Comparison of ENCODE assay signal across 9 mouse cellular contexts in the genomic region with DNA sequence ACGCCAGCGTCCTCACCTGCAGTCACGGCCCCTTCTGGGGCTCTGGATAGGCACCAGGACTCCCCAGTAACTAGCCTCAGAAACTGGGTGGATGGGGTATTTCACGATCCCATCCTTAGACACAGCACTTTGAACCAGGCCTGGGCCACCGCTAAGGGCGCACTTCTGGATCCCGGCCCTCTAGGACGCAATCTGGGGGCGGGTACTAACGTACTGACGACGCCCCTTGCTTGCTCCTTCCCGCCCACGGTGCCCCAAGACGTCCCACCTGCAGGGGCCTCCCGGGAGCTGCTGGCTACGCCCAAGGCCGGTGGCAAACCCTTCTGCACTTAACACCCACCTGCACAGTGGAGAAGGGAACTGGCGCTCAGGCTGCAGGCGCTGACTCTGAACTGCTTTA. TPM values are rescaled to one million over a fixed set of nuclear protein-coding genes. Genes with fewer than 3 reads are reported as not detected.
DNase-seq lines count a peak whose midpoint lies in the region; ATAC-seq and TF ChIP-seq lines count a peak whose summit lies in the region.
"Had no signal": no experiment of that assay in that cellular context is flagged by ENCODE, and none has a peak within 500 bp of the region (broad histone marks: within the 10 kb centered on the region; RNA-seq: fewer than 3 reads in every experiment).

No protein-coding gene starts in this region.

- no peaks in the 10 kb centered on the region for H3K9me3 ChIP-seq in heart, embryonic 14.5 days (ENCODE audit: control insufficient read depth, low read length)
- no peaks in the 10 kb centered on the region for H3K9me3 ChIP-seq in intestine, embryonic 16.5 days (ENCODE audit: control insufficient read depth, low read length)
- H3K9me3 ChIP-seq: megakaryocyte, embryonic 14.5 days had no signal

- peak overlapping the region; percentile 48 to 82 for H3K27ac ChIP-seq in heart, embryonic 14.5 days (replicated peaks in 1 of 2; ENCODE audit: control insufficient read depth in 1 of 2, insufficient read depth in 1 of 2, low read depth in 2 of 2, low read length in 2 of 2)
- no peak overlapping the region for H3K27ac ChIP-seq in thymus, adult 2 months (ENCODE audit: control insufficient read depth, insufficient read depth, low read length)
- no peak overlapping the region for H3K27ac ChIP-seq in intestine, embryonic 16.5 days (ENCODE audit: low read length)

- peak overlapping the region; percentile 5 to 11; a peak in 3 of 4 replicates for H3K4me3 ChIP-seq in heart, embryonic 14.5 days (ENCODE audit: control insufficient read depth in 1 of 2, insufficient read depth in 1 of 2, low read depth in 1 of 2, low read length in 2 of 2)
- no peak overlapping the region for H3K4me3 ChIP-seq in thymus, adult 2 months (ENCODE audit: control insufficient read depth, insufficient read depth, low read length)
- H3K4me3 ChIP-seq in intestine, embryonic 16.5 days (ENCODE audit: low read length), result peak overlapping the region; percentile 11
- H3K4me3 ChIP-seq: megakaryocyte, embryonic 14.5 days had no signal

- H3K36me3 ChIP-seq in heart, embryonic 14.5 days (ENCODE audit: control insufficient read depth, insufficient read depth, low read length), result peaks cover 44% of the 10 kb centered on the region
- H3K36me3 ChIP-seq in thymus, adult 2 months (ENCODE audit: control insufficient read depth, insufficient read depth, low read length), result no peaks in the 10 kb centered on the region
- no peaks in the 10 kb centered on the region for H3K36me3 ChIP-seq in intestine, embryonic 16.5 days (ENCODE audit: control insufficient read depth, insufficient read depth, low read length)

- H3K9ac ChIP-seq in heart, embryonic 14.5 days (ENCODE audit: low read length), result peak overlapping the region; percentile 72
- H3K9ac ChIP-seq in intestine, embryonic 16.5 days (ENCODE audit: low read depth, low read length), result no peak overlapping the region

- no peak for TF ChIP-seq POLR2A in thymus, adult 2 months (IDR thresholded peaks at IDR 0.05; ENCODE audit: control insufficient read depth, extremely low read depth, insufficient read depth, low read length, poor library complexity)

- WGBS in heart, embryonic 14.5 days, result 3% methylated on average over 20 of the region's 20 CpGs
- WGBS in thymus, adult 2 months, result 2% methylated on average over 20 of the region's 20 CpGs
- 2% methylated on average over 20 of the region's 20 CpGs for WGBS in intestine, embryonic 16.5 days

- H3K4me1 ChIP-seq in heart, embryonic 14.5 days (ENCODE audit: control insufficient read depth in 2 of 2, insufficient read depth in 2 of 2, low read length in 2 of 2), result peaks cover 44 to 87% of the 10 kb centered on the region in 2 experiments
- H3K4me1 ChIP-seq in thymus, adult 2 months (replicated peaks; ENCODE audit: control insufficient read depth, insufficient read depth, low read length), result no peaks in the 10 kb centered on the region
- H3K4me1 ChIP-seq in intestine, embryonic 16.5 days (ENCODE audit: control insufficient read depth, insufficient read depth, low read length), result peaks cover 20% of the 10 kb centered on the region; the same call in 1 of the 2 replicates

- intact Hi-C loops in heart, postnatal 14 days (cut with DNase I), result loop anchor here (5.0 kb wide), 1 partner anchor 106 kb away; no protein-coding TSS in a partner anchor
- intact Hi-C loops in left cerebral cortex, postnatal 4 days (cut with DNase I), result loop anchor here (10.0 kb wide), 1 partner anchor 634 kb away; no protein-coding TSS in a partner anchor

- H3K4me2 ChIP-seq in heart, embryonic 14.5 days (ENCODE audit: low read length), result peak overlapping the region; percentile 51
- H3K4me2 ChIP-seq in intestine, embryonic 16.5 days (ENCODE audit: low read depth, low read length), result peak overlapping the region; percentile 42

- DNase-seq in heart, postnatal 14 days, result no peak
- peak; percentile 36 for DNase-seq in thymus, postnatal 4 days
- DNase-seq in thymus, adult 2 months, result no peak
- DNase-seq in yolk sac, embryonic 10.5 days (ENCODE audit: low spot score), result peak; percentile 34
- DNase-seq in Muller cell, postnatal 12 days (ENCODE audit: inconsistent ontology term), result no peak
- no peak for DNase-seq in left cerebral cortex, postnatal 4 days

- peak; percentile 35; the same call in 1 of the 2 replicates for ATAC-seq in heart, embryonic 14.5 days (ENCODE audit: insufficient number of reproducible peaks, insufficient read depth, low FRiP score, low read depth)
- peak; percentile 86 for ATAC-seq in intestine, embryonic 16.5 days

- H3K27me3 ChIP-seq in heart, embryonic 14.5 days (ENCODE audit: control insufficient read depth, insufficient read depth, low read length), result peaks cover 93% of the 10 kb centered on the region
- H3K27me3 ChIP-seq in thymus, adult 2 months (ENCODE audit: control insufficient read depth, insufficient read depth, low read length), result peaks cover 27% of the 10 kb centered on the region
- peaks cover 92% of the 10 kb centered on the region for H3K27me3 ChIP-seq in intestine, embryonic 16.5 days (replicated peaks; ENCODE audit: control insufficient read depth, insufficient read depth, low read length)

- no peak for TF ChIP-seq CTCF in thymus, adult 2 months (IDR thresholded peaks at IDR 0.05; ENCODE audit: borderline replicate concordance, control insufficient read depth, extremely low read depth, insufficient read depth, low read length, poor library complexity)

RNA-seq across cellular contexts. Expression of gene Irx4, which starts 8.4 kb away (rescaled TPM):
- polyA plus RNA-seq in heart, embryonic 14.5 days (2014; fragmentation: Nextera tagmentation; extraction: Ambion mirVana), result 43.3 and 47.3 TPM in 2 replicates
- total RNA-seq in heart, postnatal 14 days (2021), result 10 to 100 TPM; 24.5 to 27.7 TPM
- 0.41 and 1.5 TPM in 2 replicates for polyA plus RNA-seq in thymus, adult 2 months (2012; rRNA removed)
- 0.42 and 0.44 TPM in 2 replicates for polyA plus RNA-seq in intestine, embryonic 16.5 days (2015; fragmentation: Nextera tagmentation; extraction: Ambion mirVana)
- total RNA-seq in left cerebral cortex, postnatal 4 days (2021), result not detected

RNA-seq across cellular contexts. Expression of gene Mrpl36, which starts 59.6 kb away (rescaled TPM):
- 173 and 176 TPM in 2 replicates for polyA plus RNA-seq in heart, embryonic 14.5 days (2014; fragmentation: Nextera tagmentation; extraction: Ambion mirVana)
- total RNA-seq in heart, postnatal 14 days (2021), result 10 to 100 TPM; 41.8 to 42.8 TPM
- polyA plus RNA-seq in thymus, adult 2 months (2012; rRNA removed), result 133 and 154 TPM in 2 replicates
- polyA plus RNA-seq in intestine, embryonic 16.5 days (2015; fragmentation: Nextera tagmentation; extraction: Ambion mirVana), result 152 and 158 TPM in 2 replicates
- 10 to 100 TPM; 26.7 to 31.2 TPM for total RNA-seq in left cerebral cortex, postnatal 4 days (2021)

RNA-seq across cellular contexts. Expression of gene Ndufs6, which starts 59.6 kb away (rescaled TPM):
- polyA plus RNA-seq in heart, embryonic 14.5 days (2014; fragmentation: Nextera tagmentation; extraction: Ambion mirVana), result 792 and 837 TPM in 2 replicates
- 1,000 to 10,000 TPM; 1,008 to 1,014 TPM for total RNA-seq in heart, postnatal 14 days (2021)
- polyA plus RNA-seq in thymus, adult 2 months (2012; rRNA removed), result 67.3 and 98.2 TPM in 2 replicates
- 516 and 539 TPM in 2 replicates for polyA plus RNA-seq in intestine, embryonic 16.5 days (2015; fragmentation: Nextera tagmentation; extraction: Ambion mirVana)
- total RNA-seq in left cerebral cortex, postnatal 4 days (2021), result 100 to 1,000 TPM; 126 to 131 TPM

Comparison
In these comparisons a context has a peak if more than half of its experiments do, and no peak if none do; other contexts are left out.
1. DNase-seq: peak in thymus, postnatal 4 days (single experiment) and yolk sac, embryonic 10.5 days (single experiment); none in heart, postnatal 14 days (0 of 2), thymus, adult 2 months (single experiment), Muller cell, postnatal 12 days (single experiment) and left cerebral cortex, postnatal 4 days (single experiment).
2. H3K27ac ChIP-seq: peak in heart, embryonic 14.5 days (2 of 2); none in thymus, adult 2 months (single experiment) and intestine, embryonic 16.5 days (single experiment).
3. RNA of gene Irx4, which starts 8.4 kb away (polyA plus RNA-seq): 43.3 to 47.3 TPM in heart, embryonic 14.5 days; 0.41 to 1.5 TPM in thymus, adult 2 months and 0.42 to 0.44 TPM in intestine, embryonic 16.5 days; every median in the first group is over 10 times any median in the second.